Mouse (Mus musculus) small intestine, adult 2 months (tissue): ENCODE measurements around the gene Zan. TPM values are rescaled to one million over a fixed set of nuclear protein-coding genes. Genes with fewer than 3 reads are reported as not detected.
A peak's percentile ranks its signal among the peaks of the same experiment; 100 is the strongest.

Source experiments
- H3K27ac ChIP-seq: fragments of 200-500 bp; 2 replicates; pipeline ENCODE4 v1.5.1; 2012; ENCODE audit warnings: low read depth, low read length, control low read depth, inconsistent platforms; ENCODE audit not compliant: insufficient read depth
- H3K27me3 ChIP-seq: fragments of 200-500 bp; 2 replicates; pipeline ENCODE4 v1.6.1; 2012; ENCODE audit warnings: mild to moderate bottlenecking, moderate library complexity, low read length, inconsistent platforms; ENCODE audit not compliant: control insufficient read depth, insufficient read depth
- H3K36me3 ChIP-seq: fragments of 200-500 bp; 2 replicates; pipeline ENCODE4 v1.6.1; 2012; ENCODE audit warnings: mild to moderate bottlenecking, low read length, control low read depth, inconsistent platforms; ENCODE audit not compliant: control insufficient read depth, insufficient read depth
- H3K4me1 ChIP-seq: fragments of 200-500 bp; 2 replicates; pipeline ENCODE4 v1.6.1; 2012; ENCODE audit warnings: low read length, inconsistent platforms, mixed read lengths; ENCODE audit not compliant: control insufficient read depth, insufficient read depth, insufficient read length
- H3K4me3 ChIP-seq: fragments of 200-500 bp; 2 replicates; pipeline ENCODE4 v1.5.1; 2012; ENCODE audit warnings: low read depth, mild to moderate bottlenecking, control low read depth, inconsistent platforms, low read length, moderate library complexity
- CTCF ChIP-seq: fragments of 200-500 bp; IDR thresholded peaks from 2 replicates; pipeline ENCODE4 v1.5.1; 2012; ENCODE audit warnings: low read depth, mild to moderate bottlenecking, control low read depth, inconsistent platforms, low read length, moderate library complexity, mixed read lengths; ENCODE audit not compliant: insufficient replicate concordance, insufficient read length; ENCODE audit errors: extremely low read depth
- POLR2A ChIP-seq: fragments of 200-500 bp; IDR thresholded peaks from 2 replicates; pipeline ENCODE4 v1.6.1; 2012; ENCODE audit warnings: low read depth, mild to moderate bottlenecking, control low read depth, inconsistent platforms, low read length, moderate library complexity
- WGBS: fragments of 180-500 bp; shearing (Covaris S2); methylation state at CpG from one replicate; pipeline ENCODE4 v1.1.7; 2018; 5-methylcytosine and 5-hydroxymethylcytosine counted together
- polyA plus RNA-seq: library from polyadenylated mRNA; depleted of rRNA; stranded (reverse); fragments of >200 nt; gene quantifications from 2 replicates; pipeline ENCODE4 v1.2.3, GENCODE M21; 2012

Gene Zan
- polyA plus RNA-seq, 1 experiment = 2.3 TPM

- TF ChIP-seq POLR2A (no peak), CTCF (no peak)
- Histone ChIP-seq H3K4me3 (peak overlapping the region; percentile 72), H3K27me3 (no peaks in the 10 kb centered on the region), H3K4me1 (peaks cover 13% of the 10 kb centered on the region), H3K36me3 (peaks cover 11% of the 10 kb centered on the region), H3K27ac (0 out of 2 replicates have a peak overlapping the region, but pooled peaks have one; percentile 3)
- 8% methylated on average over 8 of the region's 8 CpGs for WGBS
These were observed 125.8 kb downstream of the Zan start for GRCm38 (mm10) chr5:137351058-137351380.

GRCm38 (mm10) chr5:137350205-137351057 is 126.4 kb downstream of the Zan start:
- TF ChIP-seq POLR2A (no peak), CTCF (no peak)
- Histone ChIP-seq H3K27me3 (no peaks in the 10 kb centered on the region), H3K27ac (peak overlapping the region; percentile 67), H3K4me1 (peaks cover 13% of the 10 kb centered on the region), H3K36me3 (peaks cover 11% of the 10 kb centered on the region), H3K4me3 (peak overlapping the region; percentile 72)
- 1% methylated on average over 55 of the region's 55 CpGs for WGBS

- under 1% methylated on average over 32 of the region's 32 CpGs for WGBS
- Histone ChIP-seq H3K27me3 (no peaks in the 10 kb centered on the region), H3K36me3 (peaks cover 5% of the 10 kb centered on the region; the same call in 1 of the 2 replicates), H3K4me3 (peak within 1 kb of the TSS; percentile 72), H3K27ac (peak within 1 kb of the TSS; percentile 85), H3K4me1 (peaks cover 19% of the 10 kb centered on the region)
- peak; percentile 84 for TF ChIP-seq POLR2A
- TF ChIP-seq CTCF = no peak
These were observed 127.3 kb downstream of the Zan start, which contains the start of gene Ephb4 for GRCm38 (mm10) chr5:137349384-137350204. Gene Ephb4 (plus strand): TSS chr5:137350109.

GRCm38 (mm10) chr5:137348482-137349383 is 128.1 kb downstream of the Zan start:
- peaks cover 18% of the 10 kb centered on the region for H3K4me1 ChIP-seq
- 2% methylated on average over 33 of the region's 33 CpGs for WGBS
- peak overlapping the region; percentile 85 for H3K27ac ChIP-seq
- H3K36me3 ChIP-seq = no peaks in the 10 kb centered on the region
- peak overlapping the region; percentile 72 for H3K4me3 ChIP-seq
- no peaks in the 10 kb centered on the region for H3K27me3 ChIP-seq
- TF ChIP-seq POLR2A (no peak), CTCF (no peak)

- 14% methylated on average over 7 of the region's 7 CpGs for WGBS
- Histone ChIP-seq H3K27me3 (no peaks in the 10 kb centered on the region), H3K4me3 (peak overlapping the region; percentile 15; the same call in 1 of the 2 replicates), H3K36me3 (no peaks in the 10 kb centered on the region), H3K27ac (peak overlapping the region; percentile 57), H3K4me1 (peaks cover 18% of the 10 kb centered on the region)
- TF ChIP-seq POLR2A (no peak), CTCF (no peak)
These were observed 129.0 kb downstream of the Zan start for GRCm38 (mm10) chr5:137347856-137348255.

GRCm38 (mm10) chr5:137346983-137347382 is 129.9 kb downstream of the Zan start:
- H3K27me3 ChIP-seq = no peaks in the 10 kb centered on the region

GRCm38 (mm10) chr5:137346388-137346787 is 130.5 kb downstream of the Zan start:
- Histone ChIP-seq H3K36me3 (no peaks in the 10 kb centered on the region), H3K4me3 (no peak overlapping the region), H3K27me3 (no peaks in the 10 kb centered on the region), H3K4me1 (peaks cover 10% of the 10 kb centered on the region), H3K27ac (peak overlapping the region; percentile 84)
- WGBS = 39% methylated on average over 1 of the region's 1 CpGs
- TF ChIP-seq CTCF (no peak), POLR2A (no peak)

More at GRCm38 (mm10) chr5:137346983-137347382, 129.9 kb downstream of the Zan start:
- peak overlapping the region; percentile 38; the same call in 1 of the 2 replicates for H3K27ac ChIP-seq
- H3K4me3 ChIP-seq = no peak overlapping the region
- TF ChIP-seq POLR2A (no peak), CTCF (no peak)
- WGBS = 47% methylated on average over 4 of the region's 4 CpGs
- peaks cover 13% of the 10 kb centered on the region for H3K4me1 ChIP-seq
- H3K36me3 ChIP-seq = no peaks in the 10 kb centered on the region
